39 mouse cellular contexts compared by ENCODE assay signal in genomic region chr1:65873691-65874090, GRCm38 (mm10). TPM values are rescaled to one million over a fixed set of nuclear protein-coding genes. Genes with fewer than 3 reads are reported as not detected.
A peak's percentile ranks its signal among the peaks of the same experiment; 100 is the strongest.
DNase-seq lines count a peak whose midpoint lies in the region; ATAC-seq lines count a peak whose summit lies in the region.
"Not testable (repeated sequence)": the region's sequence is repeated elsewhere in the genome, so short reads cannot be mapped to it uniquely, and the experiment has no call there.
"Had no signal": no experiment of that assay in that cellular context is flagged by ENCODE, and none has a peak within 500 bp of the region (broad histone marks: within the 10 kb centered on the region; RNA-seq: fewer than 3 reads in every experiment).

No protein-coding gene starts in this region.

- H3K27me3 ChIP-seq in heart, embryonic 13.5 days (replicated peaks) = not testable (repeated sequence)

- peak overlapping the region; percentile 32; the same call in 1 of the 2 replicates for H3K27ac ChIP-seq in heart, embryonic 13.5 days (replicated peaks)

- H3K4me1 ChIP-seq in heart, embryonic 13.5 days = not testable (repeated sequence)

- WGBS in heart, embryonic 13.5 days = 42% methylated on average over 2 of the region's 2 CpGs

- H3K36me3 ChIP-seq in heart, embryonic 13.5 days = not testable (repeated sequence)

- DNase-seq in cerebellum, adult 11 months = peak; percentile 2
- peak; percentile 8 to 15 for DNase-seq in cerebellum, postnatal 25 days
- DNase-seq in heart, adult 11 months = peak; percentile 91
- peak; percentile 44 to 48 for DNase-seq in heart, postnatal 10 days
- DNase-seq in kidney, adult 9 months = peak; percentile 1
- peak; percentile 3 for DNase-seq in lung, postnatal 14 days
- DNase-seq in right cerebral cortex, postnatal 14 days = peak; percentile 5

- peak overlapping the region; percentile 33; the same call in 1 of the 2 replicates for H3K4me2 ChIP-seq in heart, embryonic 13.5 days

- intact Hi-C loops in heart, postnatal 10 days (cut with DNase I) = not testable (repeated sequence)

- H3K4me3 ChIP-seq in heart, embryonic 13.5 days = not testable (repeated sequence)

- ATAC-seq in heart, embryonic 13.5 days (ENCODE audit: extremely low read depth, insufficient number of reproducible peaks, low FRiP score, low TSS enrichment) = not testable (repeated sequence)

- not testable (repeated sequence) for H3K9ac ChIP-seq in heart, embryonic 13.5 days

- not testable (repeated sequence) for H3K9me3 ChIP-seq in heart, embryonic 13.5 days

RNA-seq across cellular contexts. Expression of gene Crygf, which starts 52.6 kb away (rescaled TPM):
- polyA plus RNA-seq in heart, embryonic 13.5 days (2015; fragmentation: Nextera tagmentation; extraction: Ambion mirVana) = 0.34 TPM in 1 of 2 replicates, not detected in the other
- total RNA-seq in heart, postnatal 10 days (2021) = not detected
- total RNA-seq: adrenal gland, postnatal 25 days; gastrocnemius, adult 8-10 months; granulocyte monocyte progenitor cell, adult 5-6 weeks; hematopoietic stem cell, adult 5-6 weeks; layer of hippocampus, adult 8-10 months; layer of hippocampus, postnatal 25 days; left cerebral cortex, adult 8-10 months; left cerebral cortex, postnatal 36 days; megakaryocyte, adult 5-6 weeks; MEL; neutrophil, adult 5-6 weeks had no signal
- polyA plus RNA-seq: cerebellum, adult 2 months; cortical plate, adult 2 months; embryonic facial prominence, embryonic 14.5 days; erythroblast, embryonic 14.5 days; forebrain, embryonic 11.5 days; forebrain, embryonic 16.5 days; hindbrain, embryonic 14.5 days; intestine, postnatal 0 days; kidney, embryonic 15.5 days; limb, embryonic 13.5 days; liver, embryonic 12.5 days; liver, postnatal 0 days; lung, embryonic 16.5 days; midbrain, embryonic 11.5 days; midbrain, embryonic 16.5 days; neural tube, embryonic 11.5 days; Patski; spleen, adult 2 months; stomach, postnatal 0 days; thymus, postnatal 0 days had no signal

Comparison
In these comparisons a context has a peak if more than half of its experiments do, and no peak if none do; other contexts are left out.
1. DNase-seq: peak in every context shown above with its lines; median percentile 91 in heart, adult 11 months; 46 in heart, postnatal 10 days; 12 in cerebellum, postnatal 25 days; 5 in right cerebral cortex, postnatal 14 days; 3 in lung, postnatal 14 days; 2 in cerebellum, adult 11 months; 1 in kidney, adult 9 months.